ENCODE assay signal across 8 mouse cellular contexts in genomic region chr2:145610796-145611705, GRCm38 (mm10).
A peak's percentile ranks its signal among the peaks of the same experiment; 100 is the strongest.
DNase-seq lines count a peak whose midpoint lies in the region; ATAC-seq and TF ChIP-seq lines count a peak whose summit lies in the region.

No protein-coding gene starts in this region.

- peaks cover 7% of the 10 kb centered on the region for H3K4me1 ChIP-seq in forebrain, embryonic 10.5 days
- no peaks in the 10 kb centered on the region for H3K4me1 ChIP-seq in forebrain, embryonic 16.5 days (replicated peaks; ENCODE audit: control insufficient read depth, insufficient read depth, low read length)
- peaks cover 10% of the 10 kb centered on the region; the same call in 1 of the 2 replicates for H3K4me1 ChIP-seq in kidney, embryonic 15.5 days
- H3K4me1 ChIP-seq in lung, adult 2 months (ENCODE audit: control insufficient read depth, insufficient read depth, low read length), result no peaks in the 10 kb centered on the region
- H3K4me1 ChIP-seq in testis, adult 2 months (ENCODE audit: control insufficient read depth, insufficient read depth, low read length), result no peaks in the 10 kb centered on the region; the same call in 1 of the 2 replicates

- H3K27me3 ChIP-seq in forebrain, embryonic 10.5 days (ENCODE audit: poor library complexity, severe bottlenecking), result no peaks in the 10 kb centered on the region
- H3K27me3 ChIP-seq in forebrain, embryonic 16.5 days (replicated peaks; ENCODE audit: control insufficient read depth, insufficient read depth, low read length), result no peaks in the 10 kb centered on the region
- H3K27me3 ChIP-seq in kidney, embryonic 15.5 days, result no peaks in the 10 kb centered on the region
- no peaks in the 10 kb centered on the region for H3K27me3 ChIP-seq in testis, adult 2 months (ENCODE audit: control insufficient read depth, insufficient read depth, low read length)

- no peak overlapping the region for H3K27ac ChIP-seq in forebrain, embryonic 10.5 days
- H3K27ac ChIP-seq in forebrain, embryonic 16.5 days (ENCODE audit: low read length), result no peak overlapping the region
- H3K27ac ChIP-seq in kidney, embryonic 15.5 days, result no peak overlapping the region
- H3K27ac ChIP-seq in testis, adult 2 months (ENCODE audit: control insufficient read depth, insufficient read depth, low read depth, low read length), result no peak overlapping the region

- WGBS in forebrain, embryonic 10.5 days, result 47% methylated on average over 15 of the region's 15 CpGs
- WGBS in forebrain, embryonic 16.5 days, result 44% methylated on average over 15 of the region's 15 CpGs
- 49% methylated on average over 15 of the region's 15 CpGs for WGBS in kidney, embryonic 15.5 days
- WGBS in lung, adult 2 months, result 45% methylated on average over 15 of the region's 15 CpGs

- H3K9ac ChIP-seq in forebrain, embryonic 16.5 days (replicated peaks; ENCODE audit: low read depth, low read length), result no peak overlapping the region
- no peak overlapping the region for H3K9ac ChIP-seq in kidney, embryonic 15.5 days

- no peaks in the 10 kb centered on the region for H3K36me3 ChIP-seq in forebrain, embryonic 10.5 days (replicated peaks)
- H3K36me3 ChIP-seq in forebrain, embryonic 16.5 days (ENCODE audit: control insufficient read depth, insufficient read depth), result no peaks in the 10 kb centered on the region
- no peaks in the 10 kb centered on the region for H3K36me3 ChIP-seq in kidney, embryonic 15.5 days
- no peaks in the 10 kb centered on the region for H3K36me3 ChIP-seq in testis, adult 2 months (ENCODE audit: control insufficient read depth, insufficient read depth, low read length)

- TF ChIP-seq CTCF in lung, adult 2 months (IDR thresholded peaks at IDR 0.05; ENCODE audit: insufficient read depth, low read length), result peak; percentile 94
- TF ChIP-seq CTCF in testis, adult 2 months (IDR thresholded peaks at IDR 0.05; ENCODE audit: control insufficient read depth, insufficient read depth, insufficient replicate concordance, low read depth, low read length), result peak; percentile 94

- no peak for ATAC-seq in forebrain, embryonic 16.5 days
- peak; percentile 23; the same call in 1 of the 2 replicates for ATAC-seq in kidney, embryonic 15.5 days (replicated peaks; ENCODE audit: low FRiP score)

- H3K4me3 ChIP-seq in forebrain, embryonic 10.5 days, result no peak overlapping the region
- no peak overlapping the region for H3K4me3 ChIP-seq in forebrain, embryonic 16.5 days (replicated peaks; ENCODE audit: low read length)
- no peak overlapping the region for H3K4me3 ChIP-seq in kidney, embryonic 15.5 days (replicated peaks)
- no peak overlapping the region for H3K4me3 ChIP-seq in lung, adult 2 months (replicated peaks; ENCODE audit: extremely low read depth, low read depth, low read length)
- no peak overlapping the region for H3K4me3 ChIP-seq in testis, adult 2 months (ENCODE audit: control insufficient read depth, low read depth, low read length)

- H3K4me2 ChIP-seq in forebrain, embryonic 16.5 days (ENCODE audit: low read length), result no peak overlapping the region
- no peak overlapping the region for H3K4me2 ChIP-seq in kidney, embryonic 15.5 days

- no peaks in the 10 kb centered on the region for H3K9me3 ChIP-seq in forebrain, embryonic 10.5 days
- H3K9me3 ChIP-seq in forebrain, embryonic 16.5 days (ENCODE audit: control insufficient read depth, low read length), result no peaks in the 10 kb centered on the region
- no peaks in the 10 kb centered on the region for H3K9me3 ChIP-seq in kidney, embryonic 15.5 days (replicated peaks)

- no peak for TF ChIP-seq POLR2A in lung, adult 2 months (IDR thresholded peaks at IDR 0.05; ENCODE audit: borderline replicate concordance, extremely low read depth, low read depth, low read length)
- TF ChIP-seq POLR2A in testis, adult 2 months (IDR thresholded peaks at IDR 0.05; ENCODE audit: control insufficient read depth, low read depth, low read length), result no peak

- DNase-seq in forebrain, embryonic 10.5 days (ENCODE audit: extremely low spot score, low spot score), result peak; percentile 63
- peak; percentile 32 for DNase-seq in urinary bladder, adult 2 months (ENCODE audit: low spot score)
- no peak for DNase-seq in urinary bladder, postnatal 4 days (ENCODE audit: low spot score in 2 of 2)
- peak; percentile 68 for DNase-seq in embryo, embryonic 9.5 days (ENCODE audit: extremely low spot score)
- DNase-seq in lung, adult 2 months, result peak; percentile 65

Comparison
In these comparisons a context has a peak if more than half of its experiments do, and no peak if none do; other contexts are left out.
1. DNase-seq: peak in forebrain, embryonic 10.5 days (single experiment), urinary bladder, adult 2 months (single experiment), embryo, embryonic 9.5 days (single experiment) and lung, adult 2 months (single experiment); none in urinary bladder, postnatal 4 days (0 of 2).